Mouse (Mus musculus) B cell, adult 67 days (primary cell): Measurements from ENCODE around the gene Rbm39. TPM values are rescaled to one million over a fixed set of nuclear protein-coding genes. Genes with fewer than 3 reads are reported as not detected.

Source experiments
- total RNA-seq, 2 experiments: library from RNA; stranded (reverse); gene quantifications; 4 replicates each; pipeline ENCODE4 v1.2.4; 2023

The Rbm39 gene
- total RNA-seq, result 1,000 to 10,000 TPM; 1,897 to 2,007 TPM

DNA sequence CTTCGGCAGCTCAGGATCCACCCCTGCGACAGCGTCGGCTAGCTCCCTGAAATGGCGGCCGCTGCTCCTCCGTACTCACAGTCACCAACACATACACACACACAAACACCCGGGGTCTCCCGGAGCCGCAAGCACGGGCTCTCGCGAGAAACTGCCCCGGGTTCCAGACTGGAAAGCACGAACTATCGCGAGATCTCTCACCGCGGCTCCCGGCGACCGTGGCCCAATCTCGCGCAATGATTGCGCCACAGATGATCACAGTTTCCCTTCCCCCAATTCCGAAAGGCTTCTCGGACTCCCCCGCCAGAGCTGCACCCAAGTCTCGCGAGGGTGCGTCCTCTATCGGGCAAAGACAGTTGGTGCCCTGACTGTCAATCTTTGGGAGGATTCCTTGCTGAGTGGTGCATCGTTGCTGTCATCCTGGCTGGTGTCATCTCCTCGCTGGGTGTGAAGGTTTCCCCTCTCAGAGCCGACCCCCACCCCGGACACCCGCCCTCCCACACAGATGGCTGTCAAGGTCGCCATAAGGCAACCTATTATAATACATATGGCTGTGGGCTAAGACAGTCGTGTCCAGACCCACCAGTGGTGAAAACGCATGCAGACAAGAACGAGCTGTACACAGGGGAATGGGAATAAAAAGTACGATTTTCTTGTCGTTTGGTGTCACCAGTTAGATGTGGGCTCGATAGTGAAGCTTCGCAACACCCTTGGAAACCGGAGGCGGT, at the start of gene Rbm39:
Gene Rbm39 (minus strand): TSS at position 145 of the 728 bp plus-strand sequence.

DNA sequence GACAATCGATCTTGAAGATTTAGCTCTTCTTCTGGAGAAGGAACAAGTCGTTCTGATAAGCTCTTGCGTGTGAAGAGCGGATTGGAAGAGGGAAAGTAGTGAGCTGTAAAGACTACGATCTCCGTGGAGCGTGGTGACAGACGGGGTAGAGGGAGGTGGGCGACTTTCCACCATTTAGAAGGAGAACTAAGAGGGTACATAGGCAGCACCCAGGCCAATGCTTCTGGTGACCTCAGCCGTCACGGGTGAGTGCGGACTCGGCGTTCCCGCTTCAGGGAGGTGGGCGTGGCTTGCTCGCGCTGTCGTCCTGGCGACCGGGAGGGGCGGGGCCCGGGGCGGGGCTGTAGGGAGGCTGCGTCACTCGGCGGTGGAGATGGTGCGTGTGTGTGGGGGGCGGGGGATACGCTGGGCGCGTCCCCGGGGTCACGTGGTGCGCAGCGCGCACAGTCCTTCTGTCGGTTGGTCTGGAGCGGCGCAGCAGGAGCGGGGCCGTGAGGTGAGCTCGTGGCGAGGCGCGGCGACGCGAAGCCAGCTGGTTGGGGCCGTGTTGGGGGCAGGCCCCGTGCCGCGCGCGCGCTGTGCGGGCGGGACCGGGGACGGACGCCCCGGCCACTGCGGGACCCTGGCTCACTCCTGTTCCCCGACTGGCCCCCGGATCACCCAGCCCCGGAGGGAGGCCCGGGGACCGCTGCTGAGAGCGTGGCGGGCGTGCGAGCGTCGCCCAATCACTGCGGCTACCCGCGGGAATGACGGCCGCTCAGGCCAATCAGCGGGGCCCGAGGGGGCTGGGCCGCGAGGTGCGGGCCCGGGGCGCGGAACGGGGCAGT, 16.5 kb upstream of the Rbm39 start, which contains the start of gene Phf20:
Gene Phf20 (plus strand): TSS at position 165 of the 827 bp plus-strand sequence.

DNA sequence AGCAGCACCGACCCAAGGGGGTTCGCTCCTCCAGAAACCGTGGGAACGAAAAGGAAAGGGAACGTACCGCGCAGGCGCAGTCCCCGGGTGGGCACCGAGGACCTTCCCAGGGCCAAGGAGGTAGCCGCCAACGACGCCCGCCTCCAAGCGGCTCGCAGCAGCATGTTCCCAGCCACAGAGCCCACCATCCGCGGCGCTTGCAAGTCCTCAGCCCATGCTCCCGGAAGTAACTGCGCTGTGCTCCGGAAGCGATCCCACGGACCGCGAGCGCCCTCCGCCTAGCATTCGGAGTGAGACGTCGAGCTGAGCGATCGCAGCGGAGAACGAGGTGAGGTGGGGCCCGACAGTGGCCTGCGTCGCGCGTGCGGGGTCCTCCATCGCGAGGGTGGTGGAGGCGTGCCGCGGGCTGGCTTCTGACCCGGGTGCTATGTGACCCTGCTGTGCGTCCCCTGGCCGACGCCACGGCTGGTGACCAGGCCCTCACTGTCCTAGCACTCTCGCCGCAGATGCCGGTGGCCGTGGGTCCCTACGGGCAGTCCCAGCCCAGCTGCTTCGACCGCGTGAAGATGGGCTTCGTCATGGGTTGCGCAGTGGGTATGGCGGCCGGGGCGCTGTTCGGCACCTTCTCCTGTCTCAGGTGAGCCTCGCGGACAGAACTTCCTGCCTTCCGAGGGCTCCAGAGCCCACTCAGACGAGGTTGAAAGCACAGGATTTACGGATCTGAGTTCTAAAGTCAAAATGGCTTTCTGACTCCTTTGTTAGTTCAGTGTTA, 35.9 kb downstream of the Rbm39 start, which contains the start of the genes Romo1 and Nfs1:
Gene Romo1 (plus strand): TSS at position 87 of the 772 bp plus-strand sequence.
Gene Nfs1 (minus strand): TSS at position 234 of the 772 bp plus-strand sequence.

DNA sequence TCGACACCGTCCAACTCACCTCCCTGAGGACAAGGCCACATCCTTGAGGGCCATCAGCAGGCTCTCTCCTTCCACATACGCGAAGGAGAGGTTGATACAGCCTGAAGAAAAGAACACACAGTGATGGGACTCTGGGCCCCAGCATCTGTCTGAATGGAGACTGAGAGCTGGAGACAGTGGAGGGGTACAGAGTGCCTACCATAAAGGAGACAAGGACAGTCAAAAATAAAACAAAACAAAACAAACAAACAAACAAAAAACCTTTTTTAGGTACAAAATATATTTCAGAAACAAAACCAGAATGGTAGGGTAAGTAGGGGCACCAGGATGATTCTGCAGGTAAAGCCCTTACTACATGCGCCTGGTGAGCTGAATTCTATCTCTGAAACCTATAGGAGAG, 53.0 kb downstream of the Rbm39 start, which contains the start of gene Gm28036:
Gene Gm28036 (minus strand): TSS at position 101 of the 400 bp plus-strand sequence.

DNA sequence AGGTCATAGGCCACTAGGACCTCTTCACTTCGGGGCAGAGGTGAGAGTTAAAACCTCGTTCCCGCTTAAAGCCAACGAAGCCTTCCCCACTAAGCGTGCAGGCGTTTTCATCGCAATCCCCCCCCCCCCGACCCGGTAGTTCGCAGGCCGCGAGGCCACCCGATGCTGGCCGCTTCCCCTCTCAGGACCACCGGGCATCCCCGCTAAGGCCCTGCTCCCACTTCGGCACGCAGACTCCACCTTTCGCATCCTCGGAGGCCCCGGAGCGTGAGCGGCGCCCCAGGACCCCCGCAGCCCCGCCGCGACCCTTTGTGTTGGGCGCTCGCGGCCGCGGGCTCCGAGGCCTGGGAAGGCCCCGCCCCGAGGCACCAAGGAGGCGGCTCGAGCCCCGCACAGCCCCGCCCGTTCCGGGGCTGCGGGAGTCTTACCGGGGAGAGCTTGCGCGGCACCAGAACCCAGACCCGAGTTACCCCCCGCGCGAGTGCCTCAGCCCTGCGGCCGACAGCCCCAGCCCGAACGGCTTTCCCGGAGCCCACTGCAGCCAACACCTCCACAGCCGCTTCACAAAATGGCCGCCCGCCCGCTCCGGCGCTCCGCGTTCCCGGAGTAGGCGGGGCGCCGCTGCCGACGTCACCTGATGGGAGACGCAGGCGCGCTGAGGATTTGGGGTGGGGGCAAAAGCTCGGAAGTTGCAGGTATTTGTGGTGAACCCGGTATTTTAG, 68.5 kb downstream of the Rbm39 start, which contains the start of the genes Cpne1 and Rbm12:
Gene Cpne1 (minus strand): TSS at position 608 of the 722 bp plus-strand sequence.
Gene Rbm12 (minus strand): TSS at position 621 of the 722 bp plus-strand sequence.

Other genes with a start within 250 kb of the Rbm39 start
- gene Uqcc1, start 249.9 kb downstream of the Rbm39 start, total RNA-seq, result 10 to 100 TPM; 35.4 to 40.9 TPM
- not detected for gene Gm15557, start 239.5 kb downstream of the Rbm39 start, total RNA-seq
- gene Gdf5, start 234.9 kb downstream of the Rbm39 start, total RNA-seq, result not detected
- gene Cep250, start 223.8 kb downstream of the Rbm39 start, total RNA-seq, result 10 to 100 TPM; 65.6 to 75.0 TPM
- 1 to 10 TPM in 1 of 2 experiments, under 1 TPM in 1; 0.78 to 1.7 TPM for gene 6430550D23Rik, start 172.3 kb downstream of the Rbm39 start, total RNA-seq
- gene Ergic3, start 172.2 kb downstream of the Rbm39 start, total RNA-seq, result 100 to 1,000 TPM in 1 of 2 experiments, 10 to 100 TPM in 1; 89.9 to 105 TPM
- not detected for gene Fer1l4, start 127.3 kb downstream of the Rbm39 start, total RNA-seq
- gene Spag4, start 115.1 kb downstream of the Rbm39 start, total RNA-seq, result 1 to 10 TPM; 4.9 to 5.0 TPM
- 10 to 100 TPM; 68.4 to 75.3 TPM for gene Cpne1, start 68.3 kb downstream of the Rbm39 start, total RNA-seq
- 10 to 100 TPM; 36.8 to 44.8 TPM for gene Rbm12, start 68.3 kb downstream of the Rbm39 start, total RNA-seq
- gene Gm28036, start 53.1 kb downstream of the Rbm39 start, total RNA-seq, result 10 to 100 TPM; 28.3 to 34.8 TPM
- gene Romo1, start 36.2 kb downstream of the Rbm39 start, total RNA-seq, result 10 to 100 TPM; 64.2 to 91.4 TPM
- 10 to 100 TPM; 38.8 to 40.7 TPM for gene Nfs1, start 36.1 kb downstream of the Rbm39 start, total RNA-seq
- 10 to 100 TPM; 73.2 to 81.1 TPM for gene Phf20, start 16.2 kb upstream of the Rbm39 start, total RNA-seq
- gene Cnbd2, start 132.1 kb upstream of the Rbm39 start, total RNA-seq, result 10 to 100 TPM in 1 of 2 experiments, 1 to 10 TPM in 1; 6.0 to 11.6 TPM
- 100 to 1,000 TPM; 123 to 130 TPM for gene Scand1, start 132.5 kb upstream of the Rbm39 start, total RNA-seq
- gene Epb41l1, start 240.7 kb upstream of the Rbm39 start, total RNA-seq, result under 1 TPM in 1 of 2 experiments, not detected in 1; 0.09 TPM